Mouse (Mus musculus): Measurements from ENCODE around the gene Enox1.

GRCm38 (mm10) chr14:77255711-77256110 is 99.1 kb downstream of the Enox1 start:
- TF ChIP-seq CTCF (IDR thresholded peaks at IDR 0.05; ENCODE audit: low read depth, low read length) = no peak
- TF ChIP-seq EP300 (IDR thresholded peaks at IDR 0.05; ENCODE audit: insufficient read depth, low read depth, low read length) = no peak

Data from ES-Bruce4 (cell line).